Mouse (Mus musculus) stomach, postnatal 0 days (tissue): ENCODE data around the gene Dnajc16. TPM values are rescaled to one million over a fixed set of nuclear protein-coding genes. Genes with fewer than 3 reads are reported as not detected.

ENCODE experiments used
- ATAC-seq: fragments of 200-750 bp; cut with Nextera tagmentation; 2 replicates; pipeline ENCODE4 v1.8.0; 2017; ENCODE audit not compliant: low FRiP score, low TSS enrichment
- DNase-seq: peaks from one replicate; pipeline ENCODE4 v3.0.0-alpha.2; 2016; ENCODE audit warnings: low spot score
- H3K27ac ChIP-seq: fragments of 300-500 bp; sonication (generic); replicated peaks from 2 replicates; pipeline ENCODE4 v1.5.1; 2014; ENCODE audit warnings: mild to moderate bottlenecking, control low read depth
- H3K27me3 ChIP-seq: fragments of 300-500 bp; sonication (generic); 2 replicates; pipeline ENCODE4 v1.6.1; 2014; ENCODE audit warnings: low read length; ENCODE audit not compliant: control insufficient read depth, insufficient read depth
- H3K36me3 ChIP-seq: fragments of 300-500 bp; sonication (generic); 2 replicates; pipeline ENCODE4 v1.6.1; 2014; ENCODE audit warnings: low read length, mixed read lengths; ENCODE audit not compliant: control insufficient read depth, insufficient read depth
- H3K4me1 ChIP-seq: fragments of 300-500 bp; sonication (generic); replicated peaks from 2 replicates; pipeline ENCODE4 v1.6.1; 2014; ENCODE audit warnings: antibody characterized with exemption; ENCODE audit not compliant: control insufficient read depth, insufficient read depth
- H3K4me2 ChIP-seq: fragments of 300-500 bp; sonication (generic); replicated peaks from 2 replicates; pipeline ENCODE4 v1.6.1; 2014; ENCODE audit warnings: low read depth, mild to moderate bottlenecking, control low read depth, moderate library complexity
- H3K4me3 ChIP-seq: fragments of 300-500 bp; sonication (generic); 2 replicates; pipeline ENCODE4 v1.5.1; 2014; ENCODE audit warnings: low read depth, low read length, control low read depth
- H3K9ac ChIP-seq: fragments of 300-500 bp; sonication (generic); 2 replicates; pipeline ENCODE4 v1.6.1; 2014; ENCODE audit warnings: mild to moderate bottlenecking, low read length, control low read depth, mixed read lengths
- H3K9me3 ChIP-seq: fragments of 300-500 bp; sonication (generic); 2 replicates; pipeline ENCODE4 v1.6.1; 2016; ENCODE audit warnings: low read length; ENCODE audit not compliant: control insufficient read depth
- CTCF ChIP-seq: IDR thresholded peaks from 2 replicates; pipeline ENCODE4 v1.5.1; 2016; ENCODE audit warnings: antibody characterized with exemption, low read depth, mild to moderate bottlenecking, moderate library complexity
- EP300 ChIP-seq: optimal IDR thresholded peaks from 2 replicates; pipeline ENCODE3; 2016; ENCODE audit warnings: antibody characterized with exemption
- WGBS: fragments of 180-500 bp; shearing (Covaris S2); extraction: QIAGEN DNeasy Blood & Tissue Kit; methylation state at CpG from one replicate; pipeline ENCODE4 v1.1.7; 2014; 5-methylcytosine and 5-hydroxymethylcytosine counted together
- polyA plus RNA-seq: library from polyadenylated mRNA; unstranded; fragments of >200 nt; fragmentation: Nextera tagmentation; extraction: Ambion mirVana; gene quantifications from 2 replicates; pipeline ENCODE4 v1.2.1, GENCODE M21; 2015

Dnajc16 gene
- polyA plus RNA-seq, 1 experiment from 2014 or later: 3.1 TPM

DNA sequence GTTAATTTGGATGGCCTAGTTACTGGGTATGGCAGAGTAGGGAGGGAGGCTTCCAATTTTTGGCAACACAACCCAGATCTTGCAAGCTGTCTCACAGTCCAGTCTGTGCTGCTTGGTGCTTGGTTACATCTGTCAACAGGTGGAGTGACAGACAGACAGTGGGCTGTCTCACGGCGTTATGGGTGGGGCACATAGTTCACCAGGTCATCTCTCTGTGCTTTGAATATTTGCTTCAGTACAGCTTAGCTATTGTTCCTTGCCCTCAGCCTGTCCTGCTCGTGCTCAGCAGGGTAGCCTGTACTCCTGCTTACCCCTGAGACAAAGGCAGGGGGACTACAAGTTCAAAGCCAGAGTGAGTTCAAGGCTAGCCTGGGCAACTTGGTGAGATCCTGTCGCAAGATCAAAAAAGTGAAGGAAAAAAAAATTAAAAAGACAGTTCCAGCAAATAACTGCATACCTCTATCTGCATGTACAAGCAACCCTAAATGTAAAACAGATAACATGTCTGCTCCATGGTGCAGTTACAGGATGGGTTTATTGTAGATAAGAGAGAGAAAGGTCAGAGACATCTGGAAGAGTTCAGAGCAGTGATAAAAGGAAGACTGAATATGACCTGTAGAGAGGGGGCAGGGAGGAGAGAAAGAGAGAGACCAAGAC, 39.2 kb downstream of the Dnajc16 start:
- no peaks in the 10 kb centered on the region for H3K27me3 ChIP-seq
- no peaks in the 10 kb centered on the region; the same call in 1 of the 2 replicates for H3K4me1 ChIP-seq
- no peaks in the 10 kb centered on the region for H3K9me3 ChIP-seq
- no peak overlapping the region for H3K27ac ChIP-seq
- no peak overlapping the region for H3K4me3 ChIP-seq
- no peak overlapping the region for H3K9ac ChIP-seq
- no peak overlapping the region for H3K4me2 ChIP-seq
- no peaks in the 10 kb centered on the region for H3K36me3 ChIP-seq
- TF ChIP-seq EP300: no peak
- no peak for TF ChIP-seq CTCF
- WGBS: 37% methylated on average over 4 of the region's 4 CpGs
- ATAC-seq (no peak; the same call in 1 of the 2 replicates), DNase-seq (no peak)

DNA sequence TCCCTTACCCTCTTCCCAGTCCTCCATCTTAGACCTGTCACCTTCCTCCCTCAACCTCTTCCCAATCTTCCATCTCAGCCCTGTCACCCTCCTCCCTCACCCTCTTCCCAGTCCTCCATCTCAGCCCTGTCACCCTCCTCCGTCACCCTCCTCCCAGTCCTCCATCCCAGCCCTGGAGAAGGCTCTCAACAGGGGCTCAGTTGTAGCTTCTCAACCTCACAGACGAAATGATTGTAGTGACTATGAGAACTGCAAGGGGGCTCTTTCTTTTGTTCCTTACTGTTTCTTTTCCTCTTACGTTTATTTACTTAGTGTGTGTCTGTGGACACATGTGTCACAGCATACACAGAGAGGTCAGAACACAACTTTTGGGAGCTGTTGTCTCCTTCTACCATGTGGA, 39.9 kb downstream of the Dnajc16 start:
- H3K4me1 ChIP-seq: no peaks in the 10 kb centered on the region; the same call in 1 of the 2 replicates
- H3K9me3 ChIP-seq: no peaks in the 10 kb centered on the region
- H3K27me3 ChIP-seq: no peaks in the 10 kb centered on the region
- H3K36me3 ChIP-seq: no peaks in the 10 kb centered on the region
- H3K9ac ChIP-seq: no peak overlapping the region
- no peak overlapping the region for H3K27ac ChIP-seq
- no peak overlapping the region for H3K4me2 ChIP-seq
- ATAC-seq (no peak), DNase-seq (no peak)
- 70% methylated on average over 3 of the region's 3 CpGs for WGBS
- H3K4me3 ChIP-seq: no peak overlapping the region
- no peak for TF ChIP-seq EP300
- TF ChIP-seq CTCF: no peak

DNA sequence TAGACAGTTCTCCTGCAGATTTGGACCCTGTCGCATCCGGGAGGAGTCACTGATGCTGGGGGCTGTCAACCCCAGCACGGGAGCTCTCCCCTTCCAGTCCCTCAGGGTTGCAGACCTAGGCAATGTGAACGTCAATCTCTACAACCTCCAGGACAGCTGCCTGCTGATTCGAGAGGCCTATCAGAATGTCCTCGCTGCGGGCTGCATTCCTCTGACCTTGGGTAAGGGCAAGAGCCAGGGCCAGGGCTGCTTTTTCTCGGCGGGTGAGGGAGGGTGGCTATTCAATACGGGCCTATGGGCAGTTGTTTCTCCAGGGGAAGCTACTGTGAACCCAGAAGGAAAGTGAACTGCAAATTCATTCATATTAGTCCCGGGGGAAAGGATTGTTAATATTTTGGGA, 41.2 kb downstream of the Dnajc16 start:
- Histone ChIP-seq H3K36me3 (no peaks in the 10 kb centered on the region), H3K4me3 (no peak overlapping the region), H3K27ac (no peak overlapping the region), H3K4me2 (no peak overlapping the region), H3K9ac (no peak overlapping the region), H3K4me1 (no peaks in the 10 kb centered on the region; the same call in 1 of the 2 replicates), H3K9me3 (no peaks in the 10 kb centered on the region), H3K27me3 (no peaks in the 10 kb centered on the region)
- 44% methylated on average over 11 of the region's 11 CpGs for WGBS
- ATAC-seq: no peak
- TF ChIP-seq CTCF (no peak), EP300 (no peak)
- DNase-seq: no peak

DNA sequence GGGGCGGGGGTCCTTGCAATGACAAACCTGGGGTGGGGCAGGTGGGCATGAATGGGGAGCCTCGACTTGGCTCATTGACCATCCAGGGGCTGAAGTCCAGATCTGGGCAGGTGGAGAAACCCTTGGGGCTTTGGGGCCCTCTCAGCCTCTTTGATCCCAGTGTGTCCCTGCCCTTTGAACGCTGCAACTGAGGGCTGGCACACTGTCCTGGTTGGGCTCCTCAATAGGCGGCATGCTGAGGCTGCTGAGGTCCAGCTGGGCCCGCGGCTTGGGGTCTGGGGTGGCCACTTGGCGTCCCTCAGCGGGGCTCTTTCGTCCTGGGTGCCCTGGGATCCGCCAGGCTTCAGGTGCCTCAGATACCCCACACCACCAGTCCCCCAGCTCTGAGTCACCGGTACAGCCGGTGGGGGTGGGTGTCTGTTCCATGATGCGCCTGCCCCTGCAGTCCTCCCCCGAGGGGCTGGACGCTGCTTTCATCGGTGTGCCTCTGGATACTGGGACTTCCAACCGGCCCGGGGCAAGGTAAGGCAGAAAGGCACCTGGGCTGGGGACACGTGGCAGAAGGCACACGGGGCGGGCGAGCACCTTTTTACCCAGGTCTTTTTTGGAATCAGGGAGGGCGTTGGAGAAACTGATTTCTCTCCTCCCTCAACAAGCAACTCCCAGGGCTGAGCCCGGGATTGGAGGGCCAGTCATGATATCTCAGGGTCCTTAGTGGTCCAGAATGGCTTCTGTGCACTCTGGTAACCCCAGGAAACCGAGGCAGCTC, 44.0 kb downstream of the Dnajc16 start, which contains the start of gene Agmat:
Gene Agmat (plus strand): TSS at position 95 of the 769 bp plus-strand sequence.
- no peak within 1 kb of the TSS for H3K27ac ChIP-seq
- H3K4me3 ChIP-seq: no peak within 1 kb of the TSS
- H3K4me2 ChIP-seq: no peak within 1 kb of the TSS
- no peak for TF ChIP-seq CTCF
- no peak for TF ChIP-seq EP300
- no peak for DNase-seq
- H3K36me3 ChIP-seq: no peaks in the 10 kb centered on the region
- H3K4me1 ChIP-seq: no peaks in the 10 kb centered on the region
- 23% methylated on average over 25 of the region's 25 CpGs for WGBS
- no peaks in the 10 kb centered on the region for H3K9me3 ChIP-seq
- no peak within 1 kb of the TSS for H3K9ac ChIP-seq
- no peaks in the 10 kb centered on the region for H3K27me3 ChIP-seq
- ATAC-seq: no peak

DNA sequence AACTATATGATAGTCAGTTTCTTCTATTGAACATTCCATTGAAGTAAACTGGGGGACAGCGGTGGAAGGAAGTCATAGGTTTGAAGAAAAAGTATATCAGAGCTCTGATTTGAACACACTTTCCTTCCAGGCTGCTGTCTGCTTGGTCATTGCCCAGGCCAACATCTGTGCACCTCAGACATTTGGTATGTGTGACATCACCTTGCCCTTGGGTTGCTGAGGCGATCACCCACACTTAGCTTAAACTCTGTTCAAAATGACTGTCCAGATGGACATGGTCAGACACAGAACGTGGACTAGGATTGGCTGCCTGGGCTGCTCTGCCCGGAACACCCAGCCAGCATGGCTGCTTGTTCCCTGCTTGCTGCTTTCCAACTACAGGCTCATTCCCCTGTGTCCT, 48.4 kb downstream of the Dnajc16 start:
- peak overlapping the region; percentile 85 for H3K27ac ChIP-seq
- H3K9ac ChIP-seq: no peak overlapping the region
- no peaks in the 10 kb centered on the region for H3K4me1 ChIP-seq
- no peak for DNase-seq
- H3K4me2 ChIP-seq: no peak overlapping the region
- H3K27me3 ChIP-seq: no peaks in the 10 kb centered on the region
- no peak for TF ChIP-seq EP300
- no peak for TF ChIP-seq CTCF
- H3K9me3 ChIP-seq: no peaks in the 10 kb centered on the region
- no peak for ATAC-seq
- no peak overlapping the region for H3K4me3 ChIP-seq
- 85% methylated on average over 4 of the region's 4 CpGs for WGBS
- no peaks in the 10 kb centered on the region for H3K36me3 ChIP-seq

DNA sequence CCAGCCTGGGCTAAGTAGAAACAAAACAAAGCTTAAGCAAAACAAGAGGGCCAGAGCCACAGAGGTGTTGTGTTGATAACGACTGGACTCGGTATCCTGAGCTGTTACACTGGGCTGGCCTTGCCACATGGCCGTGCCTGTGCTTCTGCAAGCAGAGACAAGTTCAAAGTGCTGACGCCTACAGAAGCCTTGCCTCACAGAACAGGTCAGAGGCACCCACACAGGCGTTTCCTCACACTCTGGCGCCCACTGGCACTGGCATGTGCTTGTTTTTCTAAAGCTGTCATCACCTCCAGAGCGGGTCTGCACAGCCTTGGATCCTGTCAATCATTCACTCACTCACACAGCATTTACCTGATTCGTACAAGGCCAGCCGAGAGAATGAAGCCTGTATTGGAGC, 48.9 kb downstream of the Dnajc16 start:
- peak overlapping the region; percentile 85 for H3K27ac ChIP-seq
- no peaks in the 10 kb centered on the region for H3K27me3 ChIP-seq
- no peak overlapping the region for H3K9ac ChIP-seq
- H3K4me1 ChIP-seq: no peaks in the 10 kb centered on the region
- peak; percentile 47 for DNase-seq
- no peaks in the 10 kb centered on the region for H3K36me3 ChIP-seq
- H3K9me3 ChIP-seq: no peaks in the 10 kb centered on the region
- TF ChIP-seq EP300 (no peak), CTCF (no peak)
- 50% methylated on average over 9 of the region's 9 CpGs for WGBS
- peak; percentile 88 for ATAC-seq
- H3K4me2 ChIP-seq: no peak overlapping the region
- no peak overlapping the region for H3K4me3 ChIP-seq
